Mouse (Mus musculus): ENCODE data around the gene Padi6.

GRCm38 (mm10) chr4:140763158-140763557 lies 20.7 kb upstream of the Padi6 start:
- no peak for TF ChIP-seq GATA1 (IDR thresholded peaks at IDR 0.05; ENCODE audit: low read length)
- TF ChIP-seq TAL1 (IDR thresholded peaks at IDR 0.05; ENCODE audit: low read length) = no peak

Measured in erythroblast, embryonic 14.5 days (primary cell).